Mouse (Mus musculus) E14TG2a.4 (cell line): ENCODE measurements around the gene Ppara.

Experiments used
- CTCF ChIP-seq: conservative IDR thresholded peaks from 2 replicates; pipeline ENCODE4 v1.5.1; 2014; ENCODE audit warnings: low read length
- POU5F1 ChIP-seq: IDR thresholded peaks from 2 replicates; pipeline ENCODE4 v1.6.1; 2014; ENCODE audit warnings: low read length, borderline replicate concordance

- TF ChIP-seq CTCF: no peak
- TF ChIP-seq POU5F1: no peak
Observed at GRCm38 (mm10) chr15:85755214-85755613, 20.4 kb downstream of the Ppara start.
